In genomic region chr5:98172502-98173181, GRCm38 (mm10) we compare ENCODE assay signal across 14 mouse cellular contexts. TPM values are rescaled to one million over a fixed set of nuclear protein-coding genes. Genes with fewer than 3 reads are reported as not detected.
A peak's percentile ranks its signal among the peaks of the same experiment; 100 is the strongest.
DNase-seq lines count a peak whose midpoint lies in the region; ATAC-seq and TF ChIP-seq lines count a peak whose summit lies in the region.
"Had no signal": no experiment of that assay in that cellular context is flagged by ENCODE, and none has a peak within 500 bp of the region (broad histone marks: within the 10 kb centered on the region; RNA-seq: fewer than 3 reads in every experiment).

No protein-coding gene starts in this region.

- intact Hi-C loops in gastrocnemius, adult 2 months (cut with DNase I) = no loop called here

- no peak overlapping the region for H3K4me3 ChIP-seq in forebrain, embryonic 14.5 days (ENCODE audit: low read depth, low read length)
- H3K4me3 ChIP-seq in forebrain, embryonic 12.5 days (replicated peaks) = no peak overlapping the region
- no peak overlapping the region for H3K4me3 ChIP-seq in hindbrain, embryonic 15.5 days
- no peak overlapping the region for H3K4me3 ChIP-seq in hindbrain, embryonic 12.5 days
- no peak overlapping the region for H3K4me3 ChIP-seq in hindbrain, postnatal 0 days (ENCODE audit: low read length)
- H3K4me3 ChIP-seq in gastrocnemius, adult 2 months = no peak overlapping the region
- H3K4me3 ChIP-seq: erythroblast, embryonic 14.5 days; stomach, embryonic 15.5 days had no signal

- H3K9ac ChIP-seq in forebrain, embryonic 14.5 days (ENCODE audit: low read length) = no peak overlapping the region
- H3K9ac ChIP-seq in forebrain, embryonic 12.5 days = no peak overlapping the region
- H3K9ac ChIP-seq in hindbrain, embryonic 15.5 days = no peak overlapping the region
- H3K9ac ChIP-seq in hindbrain, embryonic 12.5 days = no peak overlapping the region
- H3K9ac ChIP-seq in hindbrain, postnatal 0 days (replicated peaks; ENCODE audit: low read length) = no peak overlapping the region
- H3K9ac ChIP-seq: stomach, embryonic 15.5 days had no signal

- TF ChIP-seq POLR2A in brain, embryonic 14.5 days (IDR thresholded peaks at IDR 0.05; ENCODE audit: borderline replicate concordance, extremely low read depth, insufficient read depth, insufficient read length, poor library complexity, severe bottlenecking) = no peak

- no peak overlapping the region for H3K27ac ChIP-seq in forebrain, embryonic 14.5 days (ENCODE audit: low read depth, low read length)
- H3K27ac ChIP-seq in forebrain, embryonic 12.5 days = no peak overlapping the region
- no peak overlapping the region for H3K27ac ChIP-seq in hindbrain, embryonic 15.5 days (replicated peaks)
- H3K27ac ChIP-seq in hindbrain, embryonic 12.5 days = no peak overlapping the region
- no peak overlapping the region for H3K27ac ChIP-seq in hindbrain, postnatal 0 days
- no peak overlapping the region for H3K27ac ChIP-seq in gastrocnemius, adult 2 months
- H3K27ac ChIP-seq: stomach, embryonic 15.5 days had no signal

- peaks cover 7% of the 10 kb centered on the region; the same call in 1 of the 2 replicates for H3K4me1 ChIP-seq in forebrain, embryonic 14.5 days (ENCODE audit: control insufficient read depth, insufficient read depth, low read length)
- peaks cover 41% of the 10 kb centered on the region for H3K4me1 ChIP-seq in forebrain, embryonic 12.5 days
- H3K4me1 ChIP-seq in hindbrain, embryonic 15.5 days (replicated peaks) = peaks cover 33% of the 10 kb centered on the region
- H3K4me1 ChIP-seq in hindbrain, embryonic 12.5 days = peaks cover 18% of the 10 kb centered on the region
- 0 out of 2 replicates have a peak, but pooled peaks cover 3% of the 10 kb centered on the region for H3K4me1 ChIP-seq in hindbrain, postnatal 0 days (ENCODE audit: insufficient read depth, low read length)

- no peak for ATAC-seq in forebrain, embryonic 14.5 days
- ATAC-seq in forebrain, embryonic 12.5 days (ENCODE audit: low FRiP score) = no peak
- peak; percentile 36; the same call in 1 of the 2 replicates for ATAC-seq in hindbrain, embryonic 15.5 days (ENCODE audit: low FRiP score, low read depth)
- no peak for ATAC-seq in hindbrain, embryonic 12.5 days (ENCODE audit: low FRiP score)
- ATAC-seq in hindbrain, postnatal 0 days = peak; percentile 29

- no peaks in the 10 kb centered on the region for H3K9me3 ChIP-seq in forebrain, embryonic 14.5 days (replicated peaks; ENCODE audit: control insufficient read depth, low read length)
- H3K9me3 ChIP-seq in forebrain, embryonic 12.5 days = no peaks in the 10 kb centered on the region
- H3K9me3 ChIP-seq in hindbrain, embryonic 15.5 days = no peaks in the 10 kb centered on the region
- H3K9me3 ChIP-seq in hindbrain, embryonic 12.5 days (replicated peaks) = no peaks in the 10 kb centered on the region
- H3K9me3 ChIP-seq in hindbrain, postnatal 0 days (ENCODE audit: low read length) = no peaks in the 10 kb centered on the region
- H3K9me3 ChIP-seq: stomach, embryonic 15.5 days had no signal

- TF ChIP-seq CTCF in brain, embryonic 14.5 days (IDR thresholded peaks at IDR 0.05; ENCODE audit: borderline replicate concordance, extremely low read depth, insufficient read depth, insufficient read length) = no peak
- peak; percentile 26; the same call in 1 of the 2 replicates for TF ChIP-seq CTCF in hindbrain, postnatal 0 days (IDR thresholded peaks at IDR 0.05; ENCODE audit: low read depth)
- TF ChIP-seq CTCF in gastrocnemius, adult 2 months (IDR thresholded peaks at IDR 0.05) = no peak

- 3% methylated on average over 15 of the region's 15 CpGs for WGBS in forebrain, embryonic 14.5 days
- WGBS in forebrain, embryonic 12.5 days = 5% methylated on average over 15 of the region's 15 CpGs
- WGBS in hindbrain, embryonic 15.5 days = 10% methylated on average over 15 of the region's 15 CpGs
- 4% methylated on average over 15 of the region's 15 CpGs for WGBS in hindbrain, embryonic 12.5 days
- WGBS in hindbrain, postnatal 0 days = 10% methylated on average over 15 of the region's 15 CpGs

- no peak overlapping the region for H3K4me2 ChIP-seq in forebrain, embryonic 14.5 days (ENCODE audit: low read length)
- no peak overlapping the region for H3K4me2 ChIP-seq in forebrain, embryonic 12.5 days
- no peak overlapping the region for H3K4me2 ChIP-seq in hindbrain, embryonic 15.5 days
- no peak overlapping the region for H3K4me2 ChIP-seq in hindbrain, embryonic 12.5 days (replicated peaks)
- H3K4me2 ChIP-seq in hindbrain, postnatal 0 days (ENCODE audit: low read depth, low read length) = 0 out of 2 replicates have a peak overlapping the region, but pooled peaks have one; percentile 8
- H3K4me2 ChIP-seq: stomach, embryonic 15.5 days had no signal

- DNase-seq in forebrain, embryonic 14.5 days (ENCODE audit: low spot score) = peak; percentile 23
- DNase-seq in brain, embryonic 14.5 days (ENCODE audit: low read depth) = peak; percentile 45
- DNase-seq in hindbrain, postnatal 0 days (ENCODE audit: low spot score) = peak; percentile 55
- DNase-seq in ovary, adult 18-20 months (ENCODE audit: low spot score) = no peak
- DNase-seq in gastrocnemius, adult 2 months = no peak
- DNase-seq: layer of hippocampus, adult 9-11 months; lung, postnatal 4 days; thymus, postnatal 4 days had no signal

- H3K27me3 ChIP-seq in forebrain, embryonic 14.5 days (replicated peaks; ENCODE audit: control insufficient read depth, insufficient read depth, low read length) = peaks cover 49% of the 10 kb centered on the region
- H3K27me3 ChIP-seq in forebrain, embryonic 12.5 days = peaks cover 88% of the 10 kb centered on the region
- H3K27me3 ChIP-seq in hindbrain, embryonic 15.5 days = peaks cover 56% of the 10 kb centered on the region
- peaks cover 81% of the 10 kb centered on the region for H3K27me3 ChIP-seq in hindbrain, embryonic 12.5 days
- peaks cover 15% of the 10 kb centered on the region for H3K27me3 ChIP-seq in hindbrain, postnatal 0 days (ENCODE audit: insufficient read depth, low read length)

- no peaks in the 10 kb centered on the region for H3K36me3 ChIP-seq in forebrain, embryonic 14.5 days (ENCODE audit: control insufficient read depth, insufficient read depth, low read length)
- H3K36me3 ChIP-seq in forebrain, embryonic 12.5 days (replicated peaks) = no peaks in the 10 kb centered on the region
- H3K36me3 ChIP-seq in hindbrain, embryonic 15.5 days = no peaks in the 10 kb centered on the region
- H3K36me3 ChIP-seq in hindbrain, embryonic 12.5 days = no peaks in the 10 kb centered on the region
- H3K36me3 ChIP-seq in hindbrain, postnatal 0 days (ENCODE audit: insufficient read depth, low read length) = no peaks in the 10 kb centered on the region
- H3K36me3 ChIP-seq: stomach, embryonic 15.5 days had no signal

RNA-seq across cellular contexts. Expression of gene Prdm8, which starts 5.6 kb away (rescaled TPM):
- 5.0 and 6.7 TPM in 2 replicates for polyA plus RNA-seq in forebrain, embryonic 14.5 days (2014; fragmentation: Nextera tagmentation; extraction: Ambion mirVana)
- 3.0 and 3.2 TPM in 2 replicates for polyA plus RNA-seq in forebrain, embryonic 12.5 days (2016; fragmentation: Nextera tagmentation; extraction: Ambion mirVana)
- polyA plus RNA-seq in hindbrain, embryonic 15.5 days (2015; fragmentation: Nextera tagmentation; extraction: Ambion mirVana) = 3.7 and 5.4 TPM in 2 replicates
- 2.8 and 3.2 TPM in 2 replicates for polyA plus RNA-seq in hindbrain, embryonic 12.5 days (2016; fragmentation: Nextera tagmentation; extraction: Ambion mirVana)
- polyA plus RNA-seq in brain, embryonic 14.5 days (2012; rRNA removed) = 23.2 and 26.7 TPM in 2 replicates
- 38.0 and 38.6 TPM in 2 replicates for total RNA-seq in hindbrain, postnatal 0 days (2014; rRNA removed)
- polyA plus RNA-seq in hindbrain, postnatal 0 days (2015; fragmentation: Nextera tagmentation; extraction: Ambion mirVana) = 2.7 and 3.1 TPM in 2 replicates
- total RNA-seq in gastrocnemius, adult 2 months (2021) = 1 to 10 TPM in 1 of 2 experiments, under 1 TPM in 1; 0.73 to 1.4 TPM
- polyA plus RNA-seq: liver, embryonic 16.5 days had no signal

Comparison
In these comparisons a context has a peak if more than half of its experiments do, and no peak if none do; other contexts are left out.
1. ATAC-seq: peak in hindbrain, embryonic 15.5 days (single experiment) and hindbrain, postnatal 0 days (single experiment); none in forebrain, embryonic 14.5 days (single experiment), forebrain, embryonic 12.5 days (single experiment) and hindbrain, embryonic 12.5 days (single experiment).
2. DNase-seq: peak in forebrain, embryonic 14.5 days (single experiment), brain, embryonic 14.5 days (single experiment) and hindbrain, postnatal 0 days (single experiment); none in ovary, adult 18-20 months (single experiment) and gastrocnemius, adult 2 months (single experiment).